Mouse (Mus musculus): ENCODE measurements around the gene Astn2.

DNA sequence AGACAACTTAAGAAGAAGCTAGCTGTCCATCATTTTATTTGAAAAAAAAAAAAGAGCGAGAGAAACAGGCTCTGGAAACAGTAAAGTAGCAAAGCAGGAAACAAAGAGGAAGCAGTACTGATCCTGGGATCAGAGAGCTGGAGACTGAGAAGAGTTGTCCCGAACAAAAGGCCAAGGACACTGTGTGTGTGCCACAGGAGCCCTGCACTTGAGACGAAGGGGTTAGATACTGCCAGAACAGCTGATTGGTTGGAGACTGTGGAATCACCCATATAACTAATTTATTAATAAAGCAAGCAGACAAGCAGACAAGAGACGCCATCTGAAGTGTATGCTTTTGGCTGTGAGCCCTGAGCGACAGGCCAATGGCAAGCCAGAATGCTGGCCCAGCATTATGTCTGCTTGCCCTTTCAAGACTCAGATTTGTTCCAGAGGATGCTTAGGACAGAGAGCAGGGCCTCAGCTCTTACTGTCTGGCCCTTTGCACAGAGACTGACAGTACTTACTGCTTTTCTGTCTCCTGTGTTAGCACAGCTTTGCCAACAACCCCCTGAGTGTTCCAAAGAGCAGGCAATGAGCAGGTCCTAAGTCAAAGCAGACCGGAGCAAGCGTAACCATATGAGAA, 101.6 kb downstream of the Astn2 start:
- no peak for TF ChIP-seq POLR2A (IDR thresholded peaks at IDR 0.05; ENCODE audit: borderline replicate concordance, low read depth, low read length)
- TF ChIP-seq CTCF (IDR thresholded peaks at IDR 0.05; ENCODE audit: low read depth, low read length) = no peak
